Mouse (Mus musculus) heart, adult 2 months (tissue): ENCODE data around the gene Bsnd. TPM values are rescaled to one million over a fixed set of nuclear protein-coding genes. Genes with fewer than 3 reads are reported as not detected.

ENCODE experiments used
- DNase-seq, 2 experiments: peaks; one replicate each; pipeline ENCODE4 v3.0.0; 2021
- H3K27ac ChIP-seq: fragments of 200-600 bp; 2 replicates; pipeline ENCODE4 v1.8.1; 2022
- H3K27me3 ChIP-seq: fragments of 200-500 bp; 2 replicates; pipeline ENCODE4 v1.6.1; 2012; ENCODE audit warnings: mild to moderate bottlenecking, low read length, inconsistent platforms, mixed read lengths; ENCODE audit not compliant: control insufficient read depth, insufficient read depth
- H3K36me3 ChIP-seq: fragments of 200-500 bp; 2 replicates; pipeline ENCODE4 v1.6.1; 2012; ENCODE audit warnings: low read length, inconsistent platforms; ENCODE audit not compliant: control insufficient read depth, insufficient read depth
- H3K4me1 ChIP-seq: fragments of 200-500 bp; 2 replicates; pipeline ENCODE4 v1.6.1; 2011; ENCODE audit warnings: low read length; ENCODE audit not compliant: control insufficient read depth, insufficient read depth
- H3K4me3 ChIP-seq: fragments of 200-600 bp; 2 replicates; pipeline ENCODE4 v1.8.1; 2022
- H3K79me2 ChIP-seq: fragments of 200-500 bp; replicated peaks from 2 replicates; pipeline ENCODE4 v1.6.1; 2012; ENCODE audit warnings: mild to moderate bottlenecking, inconsistent platforms, low read length, moderate library complexity, mixed read lengths; ENCODE audit not compliant: control insufficient read depth, insufficient read depth
- H3K9ac ChIP-seq: fragments of 200-500 bp; 2 replicates; pipeline ENCODE4 v1.6.1; 2012; ENCODE audit warnings: low read depth, mild to moderate bottlenecking, control low read depth, inconsistent platforms, low read length, mixed read lengths
- CTCF ChIP-seq: fragments of 200-600 bp; IDR thresholded peaks from 2 replicates; pipeline ENCODE4 v1.8.1; 2022; ENCODE audit warnings: antibody characterized with exemption, mild to moderate bottlenecking, moderate library complexity
- EP300 ChIP-seq: fragments of 200-500 bp; IDR thresholded peaks from 2 replicates; pipeline ENCODE4 v1.6.1; 2011; ENCODE audit warnings: low read depth, low read length, control low read depth; ENCODE audit not compliant: insufficient read depth
- POLR2A ChIP-seq: fragments of 200-500 bp; IDR thresholded peaks from 2 replicates; pipeline ENCODE4 v1.6.1; 2011; ENCODE audit warnings: mild to moderate bottlenecking, low read depth, low read length, control low read depth; ENCODE audit not compliant: insufficient read depth
- WGBS: fragments of 180-500 bp; shearing (Covaris S2); methylation state at CpG from one replicate; pipeline ENCODE4 v1.1.7; 2018; 5-methylcytosine and 5-hydroxymethylcytosine counted together
- intact Hi-C: fragments of 180-260 bp; cut with DNase I; formaldehyde crosslinking; loops from one replicate; pipeline ENCODE4 v1.15.1; 2025
- polyA plus RNA-seq: library from polyadenylated mRNA; depleted of rRNA; stranded (reverse); fragments of >200 nt; gene quantifications from 2 replicates; pipeline ENCODE4 v1.2.3, GENCODE M21; 2012; rRNA removed
- total RNA-seq, 2 experiments: library from RNA; stranded (reverse); gene quantifications; 2 replicates each; pipeline ENCODE4 v1.2.3; 2021

Gene Bsnd
- total and polyA plus RNA-seq, 3 experiments, result not detected

GRCm38 (mm10) chr4:106438763-106439162, 53.3 kb downstream of the Bsnd start:
- Histone ChIP-seq H3K4me3 (no peak overlapping the region), H3K9ac (no peak overlapping the region), H3K79me2 (no peaks in the 10 kb centered on the region), H3K4me1 (no peaks in the 10 kb centered on the region), H3K27ac (no peak overlapping the region), H3K36me3 (no peaks in the 10 kb centered on the region; the same call in 1 of the 2 replicates), H3K27me3 (no peaks in the 10 kb centered on the region)
- intact Hi-C loops, result no loop called here
- no peak for DNase-seq
- WGBS, result 78% methylated on average over 5 of the region's 5 CpGs
- TF ChIP-seq EP300 (no peak), POLR2A (no peak), CTCF (no peak)

GRCm38 (mm10) chr4:106437207-106437606, 54.9 kb downstream of the Bsnd start:
- no peak for DNase-seq
- Histone ChIP-seq H3K79me2 (no peaks in the 10 kb centered on the region), H3K27me3 (no peaks in the 10 kb centered on the region), H3K4me1 (no peaks in the 10 kb centered on the region), H3K27ac (no peak overlapping the region), H3K4me3 (no peak overlapping the region), H3K36me3 (no peaks in the 10 kb centered on the region; the same call in 1 of the 2 replicates), H3K9ac (no peak overlapping the region)
- intact Hi-C loops, result no loop called here
- TF ChIP-seq CTCF, result no peak
- TF ChIP-seq EP300, result no peak
- no peak for TF ChIP-seq POLR2A
- WGBS, result 96% methylated on average over 5 of the region's 5 CpGs

- no peaks in the 10 kb centered on the region for H3K4me1 ChIP-seq
- H3K27me3 ChIP-seq, result no peaks in the 10 kb centered on the region
- intact Hi-C loops, result no loop called here
- DNase-seq, result no peak
- H3K9ac ChIP-seq, result no peak overlapping the region
- no peak overlapping the region for H3K27ac ChIP-seq
- WGBS, result 70% methylated on average over 4 of the region's 4 CpGs
- peaks cover 3% of the 10 kb centered on the region; the same call in 1 of the 2 replicates for H3K36me3 ChIP-seq
- H3K79me2 ChIP-seq, result no peaks in the 10 kb centered on the region
- no peak for TF ChIP-seq POLR2A
- peak; percentile 95 for TF ChIP-seq CTCF
- TF ChIP-seq EP300, result no peak
- no peak overlapping the region for H3K4me3 ChIP-seq
Observed at GRCm38 (mm10) chr4:106436475-106436874, 55.6 kb downstream of the Bsnd start.

- DNase-seq, result no peak
- TF ChIP-seq POLR2A (no peak), EP300 (no peak), CTCF (no peak)
- no peak overlapping the region for H3K9ac ChIP-seq
- no peaks in the 10 kb centered on the region for H3K79me2 ChIP-seq
- H3K27ac ChIP-seq, result no peak overlapping the region
- no peaks in the 10 kb centered on the region for H3K27me3 ChIP-seq
- no peak overlapping the region for H3K4me3 ChIP-seq
- 82% methylated on average over 2 of the region's 2 CpGs for WGBS
- H3K4me1 ChIP-seq, result no peaks in the 10 kb centered on the region
- intact Hi-C loops, result no loop called here
- peaks cover 4% of the 10 kb centered on the region for H3K36me3 ChIP-seq
Observed at GRCm38 (mm10) chr4:106435426-106435825, 56.7 kb downstream of the Bsnd start.

Other genes with a start within 250 kb of the Bsnd start
- 10 to 100 TPM; 44.5 to 51.1 TPM for gene Usp24, start 176.1 kb downstream of the Bsnd start, total RNA-seq
- 11.6 and 19.0 TPM in 2 replicates for gene Usp24, start 176.1 kb downstream of the Bsnd start, polyA plus RNA-seq
- not detected for gene Pcsk9, start 28.0 kb downstream of the Bsnd start, total RNA-seq
- 0.02 TPM in 1 of 2 replicates, not detected in the other for gene Pcsk9, start 28.0 kb downstream of the Bsnd start, polyA plus RNA-seq
- gene Dhcr24, start 68.8 kb upstream of the Bsnd start, total RNA-seq, result 1 to 10 TPM; 1.4 to 4.0 TPM
- gene Dhcr24, start 68.8 kb upstream of the Bsnd start, polyA plus RNA-seq, result 5.2 and 5.4 TPM in 2 replicates
- not detected for gene Lexm, start 125.0 kb upstream of the Bsnd start, total RNA-seq
- not detected in 2 replicates for gene Lexm, start 125.0 kb upstream of the Bsnd start, polyA plus RNA-seq
- not detected for gene Ttc22, start 130.1 kb upstream of the Bsnd start, total RNA-seq
- 0.15 and 0.21 TPM in 2 replicates for gene Ttc22, start 130.1 kb upstream of the Bsnd start, polyA plus RNA-seq
- 1 to 10 TPM; 4.9 to 5.9 TPM for gene Pars2, start 158.8 kb upstream of the Bsnd start, total RNA-seq
- gene Pars2, start 158.8 kb upstream of the Bsnd start, polyA plus RNA-seq, result 6.7 and 11.5 TPM in 2 replicates
- gene Ttc4, start 186.7 kb upstream of the Bsnd start, total RNA-seq, result 10 to 100 TPM; 16.9 to 18.5 TPM
- 28.7 and 43.8 TPM in 2 replicates for gene Ttc4, start 186.7 kb upstream of the Bsnd start, polyA plus RNA-seq
- gene Mroh7, start 238.6 kb upstream of the Bsnd start, total RNA-seq, result under 1 TPM; 0.29 to 0.34 TPM
- 1.00 and 1.2 TPM in 2 replicates for gene Mroh7, start 238.6 kb upstream of the Bsnd start, polyA plus RNA-seq
- gene Fam151a, start 241.6 kb upstream of the Bsnd start, total RNA-seq, result under 1 TPM; 0.23 to 0.31 TPM
- gene Fam151a, start 241.6 kb upstream of the Bsnd start, polyA plus RNA-seq, result 0.31 and 0.41 TPM in 2 replicates